Mouse (Mus musculus): ENCODE measurements at regions not wholly inside any gene's neighbourhood (a gene's known extent, or its start where the extent isn't known, plus 50 kb on each side); places are given as distances from the start of the nearest gene placed in this dataset.

DNA sequence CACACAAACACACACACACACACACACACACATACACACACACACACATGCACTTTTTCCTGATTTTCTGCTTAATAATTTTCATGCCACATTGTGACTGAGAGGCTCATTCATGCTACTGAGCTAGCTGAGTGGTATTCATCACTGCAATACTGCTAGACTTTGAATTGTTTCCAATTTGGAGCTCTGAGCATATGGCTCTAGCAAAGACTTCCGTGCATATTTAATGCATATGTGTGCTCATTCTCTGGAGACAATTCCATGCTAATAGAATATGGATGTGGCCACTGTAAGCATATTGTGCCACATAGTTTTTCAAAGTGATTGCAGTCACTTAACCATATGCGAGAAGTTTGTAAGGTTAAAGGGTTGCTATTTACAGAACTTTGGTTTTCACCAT is 432.4 kb upstream of the Gnpda2 start:
- 66% methylated on average over 2 of the region's 2 CpGs for WGBS
- Histone ChIP-seq H3K4me1 (ENCODE audit: control insufficient read depth, insufficient read depth, low read length) (no peaks in the 10 kb centered on the region), H3K27ac (ENCODE audit: low read depth, low read length) (no peak overlapping the region), H3K4me3 (ENCODE audit: low read depth, low read length) (no peak overlapping the region), H3K9me3 (ENCODE audit: control insufficient read depth, low read length) (no peaks in the 10 kb centered on the region), H3K27me3 (ENCODE audit: control insufficient read depth, insufficient read depth, low read length) (no peaks in the 10 kb centered on the region), H3K9ac (replicated peaks; ENCODE audit: low read depth, low read length) (no peak overlapping the region), H3K36me3 (ENCODE audit: control insufficient read depth, insufficient read depth, low read length) (no peaks in the 10 kb centered on the region), H3K4me2 (ENCODE audit: low read depth, low read length) (no peak overlapping the region)
- peak; percentile 68; the same call in 1 of the 2 replicates for ATAC-seq (ENCODE audit: low read depth)

DNA sequence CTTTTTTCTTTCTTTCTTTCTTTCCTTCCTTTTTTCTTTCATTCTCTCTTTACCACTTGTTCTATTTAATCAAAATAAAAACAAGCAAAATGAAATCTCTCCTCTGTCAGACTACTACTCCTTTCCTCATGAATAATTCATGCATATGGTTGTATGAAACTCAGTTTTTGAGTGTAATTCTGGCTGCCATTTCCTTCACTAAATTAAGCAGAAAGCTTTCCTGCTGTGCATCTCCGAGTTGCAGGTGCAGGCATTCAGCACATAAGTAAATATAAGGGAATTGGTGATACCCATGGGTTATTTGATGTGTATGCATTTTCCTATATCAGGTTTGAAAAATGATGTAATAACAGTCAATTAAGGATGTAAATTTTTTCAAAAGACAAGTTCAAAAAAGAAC is 419.8 kb upstream of the Gnpda2 start:
- no peak overlapping the region for H3K9ac ChIP-seq (replicated peaks; ENCODE audit: low read depth, low read length)
- H3K4me1 ChIP-seq (ENCODE audit: control insufficient read depth, insufficient read depth, low read length) = no peaks in the 10 kb centered on the region
- WGBS = 44% methylated on average over 1 of the region's 1 CpGs
- H3K4me2 ChIP-seq (ENCODE audit: low read depth, low read length) = no peak overlapping the region
- no peaks in the 10 kb centered on the region for H3K27me3 ChIP-seq (ENCODE audit: control insufficient read depth, insufficient read depth, low read length)
- no peak overlapping the region for H3K4me3 ChIP-seq (ENCODE audit: low read depth, low read length)
- H3K36me3 ChIP-seq (ENCODE audit: control insufficient read depth, insufficient read depth, low read length) = no peaks in the 10 kb centered on the region
- H3K27ac ChIP-seq (ENCODE audit: low read depth, low read length) = no peak overlapping the region
- no peak for ATAC-seq (ENCODE audit: low read depth)
- no peaks in the 10 kb centered on the region for H3K9me3 ChIP-seq (ENCODE audit: control insufficient read depth, low read length)

Measured in neural tube, embryonic 14.5 days (tissue).